Mouse (Mus musculus) heart, embryonic 13.5 days (tissue): ENCODE measurements around the gene Fgd1. TPM values are rescaled to one million over a fixed set of nuclear protein-coding genes. Genes with fewer than 3 reads are reported as not detected.

Experiments used
- ATAC-seq: fragments of 200-750 bp; cut with Nextera tagmentation; 2 replicates; pipeline ENCODE4 v1.8.0; 2017; ENCODE audit warnings: moderate TSS enrichment; ENCODE audit not compliant: insufficient number of reproducible peaks, low FRiP score, low TSS enrichment; ENCODE audit errors: extremely low read depth
- H3K27ac ChIP-seq: fragments of 300-500 bp; sonication (generic); replicated peaks from 2 replicates; pipeline ENCODE4 v1.5.1; 2015; ENCODE audit warnings: moderate library complexity, mild to moderate bottlenecking, inconsistent platforms
- H3K27me3 ChIP-seq: fragments of 300-500 bp; sonication (generic); replicated peaks from 2 replicates; pipeline ENCODE4 v1.6.1; 2015; ENCODE audit warnings: mild to moderate bottlenecking, inconsistent platforms
- H3K36me3 ChIP-seq: fragments of 300-500 bp; sonication (generic); 2 replicates; pipeline ENCODE4 v1.6.1; 2015; ENCODE audit warnings: mild to moderate bottlenecking, inconsistent platforms
- H3K4me1 ChIP-seq: fragments of 300-500 bp; sonication (generic); 2 replicates; pipeline ENCODE4 v1.6.1; 2015; ENCODE audit warnings: inconsistent platforms
- H3K4me2 ChIP-seq: fragments of 300-500 bp; sonication (generic); 2 replicates; pipeline ENCODE4 v1.6.1; 2015; ENCODE audit warnings: inconsistent platforms, mild to moderate bottlenecking, moderate library complexity
- H3K4me3 ChIP-seq: fragments of 300-500 bp; sonication (generic); 2 replicates; pipeline ENCODE4 v1.5.1; 2015; ENCODE audit warnings: moderate library complexity, mild to moderate bottlenecking, inconsistent platforms
- H3K9ac ChIP-seq: fragments of 300-500 bp; sonication (generic); 2 replicates; pipeline ENCODE4 v1.6.1; 2015; ENCODE audit warnings: inconsistent platforms, mild to moderate bottlenecking, moderate library complexity
- H3K9me3 ChIP-seq: fragments of 300-500 bp; sonication (generic); 2 replicates; pipeline ENCODE4 v1.6.1; 2016; ENCODE audit warnings: inconsistent platforms
- WGBS: fragments of 180-500 bp; shearing (Covaris S2); methylation state at CpG from one replicate; pipeline ENCODE4 v1.1.7; 2015; ENCODE audit warnings: mixed read lengths; 5-methylcytosine and 5-hydroxymethylcytosine counted together
- polyA plus RNA-seq: library from polyadenylated mRNA; unstranded; fragments of >200 nt; fragmentation: Nextera tagmentation; extraction: Ambion mirVana; gene quantifications from 2 replicates; pipeline ENCODE4 v1.2.1, GENCODE M21; 2015

Gene Fgd1
- polyA plus RNA-seq, 1 experiment from 2014 or later = 6.9 TPM

GRCm38 (mm10) chrX:151087418-151087817 lies 41.5 kb downstream of the Fgd1 start:
- 74% methylated on average over 1 of the region's 1 CpGs for WGBS
- ATAC-seq = no peak
- H3K36me3 ChIP-seq = peaks cover 73% of the 10 kb centered on the region
- H3K27ac ChIP-seq = no peak overlapping the region
- no peak overlapping the region for H3K4me3 ChIP-seq
- H3K9ac ChIP-seq = no peak overlapping the region
- no peak overlapping the region for H3K4me2 ChIP-seq
- H3K27me3 ChIP-seq = no peaks in the 10 kb centered on the region
- no peaks in the 10 kb centered on the region for H3K4me1 ChIP-seq
- H3K9me3 ChIP-seq = no peaks in the 10 kb centered on the region

- Histone ChIP-seq H3K9ac (peak within 1 kb of the TSS; percentile 81), H3K36me3 (peaks cover 1% of the 10 kb centered on the region; the same call in 1 of the 2 replicates), H3K4me2 (peak within 1 kb of the TSS; percentile 70), H3K9me3 (no peaks in the 10 kb centered on the region), H3K4me3 (peak within 1 kb of the TSS; percentile 72), H3K27me3 (no peaks in the 10 kb centered on the region), H3K27ac (peak within 1 kb of the TSS; percentile 45; the same call in 1 of the 2 replicates), H3K4me1 (peaks cover 9% of the 10 kb centered on the region)
- 14% methylated on average over 35 of the region's 35 CpGs for WGBS
- peak; percentile 63 for ATAC-seq
These were observed 50.5 kb downstream of the Fgd1 start, which contains the start of gene Tsr2 for GRCm38 (mm10) chrX:151096171-151097058. Gene Tsr2, minus strand, starts transcription at chrX:151096543.

DNA sequence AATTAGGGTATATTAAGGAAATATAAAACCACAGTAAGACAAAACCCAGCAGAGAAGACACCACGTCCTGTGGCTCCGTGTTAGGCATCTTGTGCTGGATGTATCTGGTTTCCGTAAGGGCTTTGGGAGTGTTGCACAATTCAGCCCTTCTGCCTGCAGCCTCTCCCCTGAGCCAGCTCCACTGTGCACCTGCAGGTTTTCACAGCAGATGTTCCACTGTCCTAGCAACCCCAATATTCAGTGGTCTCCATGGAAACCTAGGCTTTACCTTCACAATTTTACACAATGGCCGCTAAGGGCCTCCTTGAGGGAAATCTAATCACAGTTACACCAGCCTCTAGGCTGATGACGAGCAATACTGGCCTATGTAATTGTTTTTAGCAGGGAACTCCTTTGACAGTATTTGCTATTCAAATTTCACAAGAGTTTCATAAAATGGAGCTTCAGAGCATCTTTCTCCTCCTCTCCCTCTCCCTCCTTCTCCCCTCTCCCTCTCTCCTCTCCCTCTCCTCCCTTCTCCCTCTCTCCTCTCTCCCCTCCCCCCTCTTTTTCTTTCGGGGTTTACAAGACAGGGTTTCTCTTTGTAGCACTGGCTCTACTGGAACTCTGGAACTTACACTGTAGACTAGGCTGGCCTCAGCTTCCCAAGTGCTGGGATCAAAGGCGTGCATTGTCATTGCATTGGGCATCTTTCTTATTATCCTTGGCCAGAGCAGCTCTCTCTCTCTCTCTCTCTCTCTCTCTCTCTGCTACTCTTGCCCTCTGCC lies 61.5 kb downstream of the Fgd1 start:
- Histone ChIP-seq H3K4me3 (no peak overlapping the region), H3K9me3 (no peaks in the 10 kb centered on the region), H3K4me2 (no peak overlapping the region), H3K27ac (no peak overlapping the region), H3K36me3 (no peaks in the 10 kb centered on the region), H3K9ac (no peak overlapping the region), H3K4me1 (no peaks in the 10 kb centered on the region), H3K27me3 (peaks cover 14% of the 10 kb centered on the region)
- no peak for ATAC-seq
- 57% methylated on average over 7 of the region's 7 CpGs for whole genome bisulfite sequencing

DNA sequence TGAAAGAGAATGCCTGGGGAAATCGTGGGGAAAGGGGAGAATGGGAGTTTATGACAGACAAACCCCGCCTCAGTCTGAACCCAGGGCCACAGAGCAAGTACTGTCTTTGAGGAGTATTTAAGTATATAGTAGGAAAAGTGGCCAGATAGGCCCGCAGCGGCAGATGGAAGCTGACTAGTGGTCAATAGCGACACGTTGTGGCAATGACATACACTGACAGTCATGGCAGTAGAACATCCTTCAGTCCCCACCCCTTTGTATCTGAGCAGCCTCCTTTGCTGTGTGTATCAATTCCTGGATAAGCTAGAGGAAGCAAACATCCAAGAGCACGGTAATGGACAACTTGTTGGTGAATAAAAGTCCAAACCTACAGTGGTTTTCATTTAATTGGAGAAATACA lies 70.8 kb downstream of the Fgd1 start:
- WGBS = 8% methylated on average over 7 of the region's 7 CpGs
- Histone ChIP-seq H3K27me3 (no peaks in the 10 kb centered on the region), H3K9ac (no peak overlapping the region), H3K4me3 (no peak overlapping the region), H3K27ac (no peak overlapping the region), H3K4me2 (no peak overlapping the region), H3K36me3 (no peaks in the 10 kb centered on the region), H3K4me1 (no peaks in the 10 kb centered on the region), H3K9me3 (no peaks in the 10 kb centered on the region)
- no peak for ATAC-seq

- ATAC-seq = no peak
- 4% methylated on average over 2 of the region's 2 CpGs for WGBS
These were observed 71.5 kb downstream of the Fgd1 start for GRCm38 (mm10) chrX:151117432-151117831.

DNA sequence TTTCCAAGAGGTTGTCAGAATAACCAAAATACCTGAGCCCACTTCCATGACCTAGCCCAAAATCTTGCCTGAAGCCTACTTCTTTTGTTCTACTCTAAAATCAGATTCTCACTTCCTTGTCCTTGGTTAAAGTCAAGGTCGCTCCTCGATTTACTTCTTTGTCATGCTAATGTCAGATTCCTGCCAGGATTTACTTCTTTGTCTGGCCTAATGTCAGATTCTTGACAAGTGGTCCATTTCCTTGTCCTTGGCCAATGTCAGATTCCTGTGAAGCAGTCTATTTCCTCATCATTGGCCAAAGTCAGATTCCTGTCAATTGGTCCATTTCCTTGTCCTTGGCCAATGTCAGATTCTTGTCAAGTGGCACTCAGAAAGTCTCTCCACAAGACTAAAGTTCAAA lies 78.0 kb downstream of the Fgd1 start:
- WGBS = 56% methylated on average over 2 of the region's 2 CpGs
- Histone ChIP-seq H3K9ac (no peak overlapping the region), H3K9me3 (no peaks in the 10 kb centered on the region), H3K4me3 (no peak overlapping the region), H3K4me2 (no peak overlapping the region), H3K27me3 (no peaks in the 10 kb centered on the region), H3K36me3 (no peaks in the 10 kb centered on the region), H3K27ac (no peak overlapping the region), H3K4me1 (no peaks in the 10 kb centered on the region)
- ATAC-seq = no peak

More at GRCm38 (mm10) chrX:151117432-151117831, 71.5 kb downstream of the Fgd1 start:
- Histone ChIP-seq H3K4me3 (no peak overlapping the region), H3K36me3 (no peaks in the 10 kb centered on the region), H3K9ac (no peak overlapping the region), H3K27me3 (no peaks in the 10 kb centered on the region), H3K4me2 (no peak overlapping the region), H3K4me1 (no peaks in the 10 kb centered on the region), H3K9me3 (no peaks in the 10 kb centered on the region), H3K27ac (no peak overlapping the region)

DNA sequence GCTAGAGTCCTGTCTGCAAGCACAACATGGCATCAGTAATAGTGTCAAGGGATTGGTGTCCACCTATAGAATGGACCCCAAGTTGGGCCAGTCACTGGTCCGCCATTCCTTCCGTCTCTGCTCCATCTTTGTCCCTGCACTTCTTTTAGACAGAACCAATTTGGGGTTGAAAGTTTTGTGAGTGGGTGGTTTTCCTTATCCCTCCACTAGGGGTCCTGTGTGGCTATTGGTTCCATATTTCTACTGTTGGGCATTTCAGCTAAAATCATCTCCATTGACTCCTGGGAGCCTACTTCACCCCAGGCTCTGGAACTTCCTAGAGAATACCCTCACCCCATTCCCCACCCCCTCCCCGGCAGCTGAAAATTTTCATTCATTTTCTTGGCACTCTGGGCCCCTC lies 84.5 kb downstream of the Fgd1 start:
- no peaks in the 10 kb centered on the region for H3K27me3 ChIP-seq
- no peaks in the 10 kb centered on the region for H3K36me3 ChIP-seq
- WGBS = 71% methylated on average over 3 of the region's 3 CpGs
- H3K27ac ChIP-seq = no peak overlapping the region
- H3K4me2 ChIP-seq = no peak overlapping the region
- H3K9ac ChIP-seq = no peak overlapping the region
- no peaks in the 10 kb centered on the region for H3K4me1 ChIP-seq
- no peaks in the 10 kb centered on the region for H3K9me3 ChIP-seq
- no peak overlapping the region for H3K4me3 ChIP-seq
- ATAC-seq = no peak

DNA sequence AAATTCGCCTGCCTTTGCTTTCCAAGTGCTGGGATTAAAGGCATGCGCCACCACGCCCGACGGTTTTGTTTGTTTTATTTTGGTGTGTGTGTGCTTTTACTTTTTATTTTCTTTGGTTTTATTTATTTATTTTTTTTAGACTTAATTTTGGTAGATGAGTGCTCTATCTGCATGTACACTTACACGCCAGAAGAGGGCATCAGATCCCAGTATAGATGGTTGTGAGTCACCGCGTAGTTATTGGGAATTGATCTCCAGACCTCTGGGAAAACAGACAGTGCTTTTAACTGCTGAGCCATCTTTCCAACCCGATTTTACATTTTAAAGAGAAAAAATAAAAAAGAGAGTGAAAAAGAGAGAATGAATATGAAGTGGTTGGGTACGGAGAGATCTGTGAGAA lies 86.8 kb downstream of the Fgd1 start:
- no peak overlapping the region for H3K27ac ChIP-seq
- H3K4me1 ChIP-seq = no peaks in the 10 kb centered on the region
- H3K27me3 ChIP-seq = no peaks in the 10 kb centered on the region
- peak overlapping the region; percentile 21; the same call in 1 of the 2 replicates for H3K4me3 ChIP-seq
- no peaks in the 10 kb centered on the region for H3K9me3 ChIP-seq
- H3K9ac ChIP-seq = no peak overlapping the region
- 28% methylated on average over 10 of the region's 10 CpGs for WGBS
- no peak for ATAC-seq
- peak overlapping the region; percentile 38; the same call in 1 of the 2 replicates for H3K4me2 ChIP-seq
- no peaks in the 10 kb centered on the region for H3K36me3 ChIP-seq

Other genes with a start within 250 kb of the Fgd1 start
- gene Maged2, start 231.8 kb upstream of the Fgd1 start, polyA plus RNA-seq = 587 and 588 TPM in 2 replicates
- 22.4 and 23.3 TPM in 2 replicates for gene Gnl3l, start 28.8 kb upstream of the Fgd1 start, polyA plus RNA-seq
- gene Tsr2, start 50.4 kb downstream of the Fgd1 start, polyA plus RNA-seq = 16.7 and 20.0 TPM in 2 replicates
- 0.98 and 1.0 TPM in 2 replicates for gene Wnk3, start 151.9 kb downstream of the Fgd1 start, polyA plus RNA-seq